Mouse (Mus musculus): ENCODE measurements around the gene Mdga1.

The Mdga1 gene

GRCm38 (mm10) chr17:29985534-29985933, 15.6 kb upstream of the Mdga1 start:
- in situ Hi-C loops (cut with MboI; ENCODE audit: low pct_unique_long_range_greater_than_20kb in 1 of 2, low sequenced_read_pairs in 2 of 2, unreplicated experiment in 1 of 2): no loop called here

GRCm38 (mm10) chr17:29984931-29985330, 15.0 kb upstream of the Mdga1 start:
- in situ Hi-C loops (cut with MboI; ENCODE audit: low pct_unique_long_range_greater_than_20kb in 1 of 2, low sequenced_read_pairs in 2 of 2, unreplicated experiment in 1 of 2): no loop called here

- in situ Hi-C loops (cut with MboI; ENCODE audit: low pct_unique_long_range_greater_than_20kb in 1 of 2, low sequenced_read_pairs in 2 of 2, unreplicated experiment in 1 of 2): no loop called here
Measured at GRCm38 (mm10) chr17:29983190-29983589, 13.3 kb upstream of the Mdga1 start.

- in situ Hi-C loops (cut with MboI; ENCODE audit: low pct_unique_long_range_greater_than_20kb in 1 of 2, low sequenced_read_pairs in 2 of 2, unreplicated experiment in 1 of 2): no loop called here
Measured at GRCm38 (mm10) chr17:29981568-29981967, 11.7 kb upstream of the Mdga1 start.

GRCm38 (mm10) chr17:29979841-29980240, 10.0 kb upstream of the Mdga1 start:
- in situ Hi-C loops (cut with MboI; ENCODE audit: low pct_unique_long_range_greater_than_20kb in 1 of 2, low sequenced_read_pairs in 2 of 2, unreplicated experiment in 1 of 2): no loop called here

- in situ Hi-C loops (cut with MboI; ENCODE audit: low pct_unique_long_range_greater_than_20kb in 1 of 2, low sequenced_read_pairs in 2 of 2, unreplicated experiment in 1 of 2): no loop called here
Measured at GRCm38 (mm10) chr17:29979020-29979419, 9.1 kb upstream of the Mdga1 start.

DNA sequence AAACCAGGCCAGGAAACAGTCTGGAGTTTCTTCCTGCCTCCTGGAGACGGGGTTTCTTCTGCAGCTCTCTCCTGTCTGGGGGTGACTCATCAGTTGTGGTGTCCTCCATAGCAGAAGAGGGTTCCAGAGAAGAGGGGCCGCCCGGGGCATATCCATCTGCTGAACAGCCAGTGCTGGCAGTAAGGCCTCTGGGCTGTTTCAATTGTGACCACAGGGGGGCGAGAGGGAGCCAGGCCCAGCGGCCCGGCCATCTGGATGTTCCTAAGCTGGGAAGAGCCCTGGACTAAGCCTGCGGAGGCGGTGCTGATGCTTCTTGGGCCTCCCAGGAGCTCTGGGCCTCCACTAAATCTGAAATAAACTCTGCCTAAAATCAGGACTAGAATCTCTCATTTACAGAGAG, 5.8 kb upstream of the Mdga1 start:
- in situ Hi-C loops (cut with MboI; ENCODE audit: low pct_unique_long_range_greater_than_20kb in 1 of 2, low sequenced_read_pairs in 2 of 2, unreplicated experiment in 1 of 2): no loop called here

GRCm38 (mm10) chr17:29973226-29973625, 3.3 kb upstream of the Mdga1 start:
- in situ Hi-C loops (cut with MboI; ENCODE audit: low pct_unique_long_range_greater_than_20kb in 1 of 2, low sequenced_read_pairs in 2 of 2, unreplicated experiment in 1 of 2): no loop called here

- in situ Hi-C loops (cut with MboI; ENCODE audit: low pct_unique_long_range_greater_than_20kb in 1 of 2, low sequenced_read_pairs in 2 of 2, unreplicated experiment in 1 of 2): no loop called here
Measured at GRCm38 (mm10) chr17:29971761-29972432, 2.0 kb upstream of the Mdga1 start.

- in situ Hi-C loops (cut with MboI; ENCODE audit: low pct_unique_long_range_greater_than_20kb in 1 of 2, low sequenced_read_pairs in 2 of 2, unreplicated experiment in 1 of 2): no loop called here
Measured at GRCm38 (mm10) chr17:29965506-29965905, 4.4 kb downstream of the Mdga1 start.

DNA sequence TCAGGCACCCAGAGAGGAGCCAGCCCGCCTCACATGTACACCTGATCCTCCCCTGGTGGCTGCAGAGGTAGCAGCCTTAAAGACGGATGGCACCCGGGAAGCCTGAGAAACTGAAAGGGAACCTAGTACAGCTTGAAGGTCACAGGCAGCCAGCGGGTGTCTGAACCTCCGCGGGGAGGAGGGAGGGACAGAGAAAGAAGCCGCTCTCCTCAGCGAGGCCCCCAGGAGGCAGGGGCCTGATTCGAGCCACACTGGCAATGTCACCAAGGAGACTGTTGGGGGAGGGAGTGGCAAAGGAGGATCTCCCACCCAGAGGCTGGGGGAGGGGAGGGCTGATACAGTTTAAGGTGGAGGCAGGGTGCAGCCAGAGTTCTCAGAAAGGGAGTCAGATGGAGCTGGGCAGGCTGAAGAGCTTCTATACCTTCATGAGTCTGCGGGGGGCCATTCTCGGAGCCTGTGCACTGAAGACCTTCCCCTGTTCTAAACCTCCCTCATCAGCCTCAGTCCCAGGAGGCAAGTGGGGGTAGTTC, 6.1 kb downstream of the Mdga1 start:
- in situ Hi-C loops (cut with MboI; ENCODE audit: low pct_unique_long_range_greater_than_20kb in 1 of 2, low sequenced_read_pairs in 2 of 2, unreplicated experiment in 1 of 2): no loop called here

DNA sequence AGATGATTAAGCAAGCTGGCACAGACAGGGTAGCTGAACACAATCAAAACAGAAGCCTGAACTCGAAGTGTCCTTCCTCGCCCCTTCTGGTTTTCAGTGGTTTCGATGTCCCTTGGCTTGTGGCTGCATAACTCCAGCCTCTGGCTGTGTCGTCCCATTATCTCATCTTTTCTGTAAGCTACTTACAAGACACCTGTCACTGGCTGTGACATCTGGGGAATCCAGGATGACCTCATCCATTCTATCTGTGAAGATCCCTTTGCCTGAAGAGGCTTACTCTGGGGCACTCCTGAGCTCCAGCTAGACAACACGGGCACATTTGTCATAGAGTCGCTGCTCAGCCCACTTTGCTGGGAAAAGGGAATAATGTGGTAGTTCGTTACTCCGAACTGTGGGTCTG, 14.0 kb downstream of the Mdga1 start:
- in situ Hi-C loops (cut with MboI; ENCODE audit: low pct_unique_long_range_greater_than_20kb in 1 of 2, low sequenced_read_pairs in 2 of 2, unreplicated experiment in 1 of 2): no loop called here

- in situ Hi-C loops (cut with MboI; ENCODE audit: low pct_unique_long_range_greater_than_20kb in 1 of 2, low sequenced_read_pairs in 2 of 2, unreplicated experiment in 1 of 2): no loop called here
Measured at GRCm38 (mm10) chr17:29954316-29954715, 15.6 kb downstream of the Mdga1 start.

GRCm38 (mm10) chr17:29951100-29951499, 18.8 kb downstream of the Mdga1 start:
- in situ Hi-C loops (cut with MboI; ENCODE audit: low pct_unique_long_range_greater_than_20kb in 1 of 2, low sequenced_read_pairs in 2 of 2, unreplicated experiment in 1 of 2): no loop called here

- in situ Hi-C loops (cut with MboI; ENCODE audit: low pct_unique_long_range_greater_than_20kb in 1 of 2, low sequenced_read_pairs in 2 of 2, unreplicated experiment in 1 of 2): no loop called here
Measured at GRCm38 (mm10) chr17:29950574-29950973, 19.3 kb downstream of the Mdga1 start.

GRCm38 (mm10) chr17:29947271-29947714, 22.6 kb downstream of the Mdga1 start:
- in situ Hi-C loops (cut with MboI; ENCODE audit: low pct_unique_long_range_greater_than_20kb in 1 of 2, low sequenced_read_pairs in 2 of 2, unreplicated experiment in 1 of 2): no loop called here

DNA sequence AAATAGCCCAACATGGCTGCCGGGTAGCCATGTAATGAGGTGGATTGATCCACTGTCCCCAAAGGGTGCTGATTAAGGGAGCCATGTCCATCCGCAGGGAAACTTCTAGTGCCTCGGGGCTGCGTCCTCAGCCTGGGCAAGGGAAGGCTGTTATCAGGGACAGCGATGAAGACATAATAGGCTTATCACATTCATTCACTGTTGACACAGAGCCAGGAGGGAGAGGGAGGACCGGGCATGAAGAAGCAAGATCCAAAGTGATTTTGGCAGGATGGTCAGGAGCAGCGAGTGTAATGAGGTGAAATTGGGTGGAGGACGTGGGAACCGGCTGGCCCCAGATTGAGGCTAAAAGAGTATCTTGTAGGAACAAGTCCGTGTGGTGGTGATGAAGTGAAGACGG, 25.5 kb downstream of the Mdga1 start:
- in situ Hi-C loops (cut with MboI; ENCODE audit: low pct_unique_long_range_greater_than_20kb in 1 of 2, low sequenced_read_pairs in 2 of 2, unreplicated experiment in 1 of 2): no loop called here

DNA sequence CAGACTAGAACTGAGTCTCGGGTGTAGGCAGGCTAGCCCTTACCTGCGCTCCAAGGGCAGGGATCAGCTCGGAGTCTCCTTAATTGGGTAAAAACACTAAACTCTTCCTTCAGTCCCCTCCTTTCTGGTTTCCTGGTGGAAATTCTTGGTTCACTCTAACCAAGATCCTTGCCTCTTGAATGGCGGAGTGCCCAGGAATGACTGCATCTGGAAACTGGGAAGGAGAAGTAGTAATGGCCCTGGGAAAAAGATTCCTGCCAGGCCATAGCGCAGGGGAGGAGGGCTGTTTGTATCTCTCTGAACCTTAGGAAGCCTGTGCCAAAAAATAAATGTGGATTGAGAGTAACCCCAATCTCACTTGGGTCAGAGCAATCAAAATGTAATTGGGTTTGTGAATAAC, 30.9 kb downstream of the Mdga1 start:
- in situ Hi-C loops (cut with MboI; ENCODE audit: low pct_unique_long_range_greater_than_20kb in 1 of 2, low sequenced_read_pairs in 2 of 2, unreplicated experiment in 1 of 2): no loop called here

- in situ Hi-C loops (cut with MboI; ENCODE audit: low pct_unique_long_range_greater_than_20kb in 1 of 2, low sequenced_read_pairs in 2 of 2, unreplicated experiment in 1 of 2): no loop called here
Measured at GRCm38 (mm10) chr17:29937350-29937781, 32.5 kb downstream of the Mdga1 start.

DNA sequence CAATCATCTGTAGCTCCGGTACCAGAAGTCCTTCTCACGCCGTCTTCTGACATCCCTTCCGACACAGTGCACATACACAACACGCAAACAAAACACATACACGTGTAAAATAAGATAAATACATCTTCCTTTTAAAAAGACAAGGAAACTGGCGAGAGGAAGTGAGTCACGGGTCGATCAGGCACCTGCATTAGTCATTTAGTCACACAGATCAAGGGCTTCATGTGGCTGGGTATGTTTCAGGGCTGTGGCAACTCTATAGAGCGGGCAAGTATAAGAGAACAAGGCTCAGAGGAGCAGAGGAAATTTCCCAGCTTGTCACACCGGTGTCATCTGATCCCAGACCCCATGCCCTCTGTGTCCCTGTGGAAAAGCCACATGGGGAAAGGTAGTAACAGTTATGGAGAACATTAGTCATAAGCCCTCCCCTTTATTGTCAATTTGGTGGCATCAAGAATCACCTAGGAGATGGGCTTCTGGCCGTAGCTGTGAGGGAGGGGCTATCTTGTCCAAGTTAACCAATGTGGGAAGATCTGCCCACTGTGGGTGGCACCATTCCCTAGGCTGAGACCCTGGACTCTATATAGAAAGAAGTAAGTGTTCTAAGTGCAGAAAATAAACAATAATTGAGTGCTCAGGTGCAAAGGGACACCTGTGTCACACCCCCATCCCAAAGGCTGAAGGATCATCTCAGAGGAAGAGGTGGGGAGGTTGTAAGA, 35.6 kb downstream of the Mdga1 start:
- in situ Hi-C loops (cut with MboI; ENCODE audit: low pct_unique_long_range_greater_than_20kb in 1 of 2, low sequenced_read_pairs in 2 of 2, unreplicated experiment in 1 of 2): no loop called here

Measured in mouse embryonic stem cell (cell line).